Mouse (Mus musculus) neural tube, embryonic 12.5 days (tissue): ENCODE measurements around the gene Tmc3. TPM values are rescaled to one million over a fixed set of nuclear protein-coding genes. Genes with fewer than 3 reads are reported as not detected.

Experiments used
- ATAC-seq: fragments of 200-750 bp; cut with Nextera tagmentation; 2 replicates; pipeline ENCODE4 v1.8.0; 2017; ENCODE audit warnings: low read depth, mild to moderate bottlenecking, moderate TSS enrichment, moderate library complexity; ENCODE audit not compliant: low FRiP score
- H3K27ac ChIP-seq: fragments of 300-500 bp; sonication (generic); 2 replicates; pipeline ENCODE4 v1.5.1; 2016
- H3K27me3 ChIP-seq: fragments of 300-500 bp; sonication (generic); replicated peaks from 2 replicates; pipeline ENCODE4 v1.6.1; 2016; ENCODE audit warnings: mild to moderate bottlenecking
- H3K36me3 ChIP-seq: fragments of 300-500 bp; sonication (generic); 2 replicates; pipeline ENCODE4 v1.6.1; 2016; ENCODE audit warnings: mild to moderate bottlenecking
- H3K4me1 ChIP-seq: fragments of 300-500 bp; sonication (generic); 2 replicates; pipeline ENCODE4 v1.6.1; 2016
- H3K4me2 ChIP-seq: fragments of 300-500 bp; sonication (generic); replicated peaks from 2 replicates; pipeline ENCODE4 v1.6.1; 2016; ENCODE audit warnings: mild to moderate bottlenecking
- H3K4me3 ChIP-seq: fragments of 300-500 bp; sonication (generic); 2 replicates; pipeline ENCODE4 v1.5.1; 2016
- H3K9ac ChIP-seq: fragments of 300-500 bp; sonication (generic); 2 replicates; pipeline ENCODE4 v1.6.1; 2016; ENCODE audit warnings: mild to moderate bottlenecking
- H3K9me3 ChIP-seq: fragments of 300-500 bp; sonication (generic); 2 replicates; pipeline ENCODE4 v1.6.1; 2016; ENCODE audit warnings: mild to moderate bottlenecking
- WGBS: fragments of 180-500 bp; shearing (Covaris S2); methylation state at CpG from one replicate; pipeline ENCODE4 v1.1.7; 2016; 5-methylcytosine and 5-hydroxymethylcytosine counted together
- polyA plus RNA-seq: library from polyadenylated mRNA; unstranded; fragments of >200 nt; fragmentation: Nextera tagmentation; extraction: Ambion mirVana; gene quantifications from 2 replicates; pipeline ENCODE4 v1.2.1, GENCODE M21; 2016

Gene Tmc3
- polyA plus RNA-seq, 1 experiment from 2014 or later: 0.10 TPM

DNA sequence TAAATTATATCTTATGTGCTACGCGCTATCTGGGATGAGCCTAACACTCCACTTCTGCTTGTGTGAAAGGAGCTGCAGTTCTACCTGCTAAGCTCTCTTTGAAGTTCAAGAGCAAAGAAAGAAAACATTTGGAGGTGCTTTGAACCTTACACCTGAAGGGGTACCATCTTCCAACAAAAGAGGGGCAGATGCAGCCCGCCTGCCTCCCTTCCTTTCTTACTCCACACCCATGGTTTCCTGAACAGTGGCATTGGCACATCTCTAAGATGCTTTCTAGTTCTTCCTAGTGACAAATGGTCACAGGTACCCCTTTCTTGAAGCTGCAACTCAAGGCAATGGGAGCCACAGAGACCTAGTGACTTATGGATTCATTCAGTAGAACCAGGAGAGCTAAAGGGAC lies 77.0 kb downstream of the Tmc3 start:
- Histone ChIP-seq H3K9me3 (no peaks in the 10 kb centered on the region), H3K4me2 (no peak overlapping the region), H3K9ac (no peak overlapping the region), H3K27me3 (no peaks in the 10 kb centered on the region), H3K4me3 (no peak overlapping the region), H3K27ac (no peak overlapping the region), H3K4me1 (no peaks in the 10 kb centered on the region), H3K36me3 (no peaks in the 10 kb centered on the region)
- WGBS: 93% methylated on average over 3 of the region's 3 CpGs
- ATAC-seq: no peak

DNA sequence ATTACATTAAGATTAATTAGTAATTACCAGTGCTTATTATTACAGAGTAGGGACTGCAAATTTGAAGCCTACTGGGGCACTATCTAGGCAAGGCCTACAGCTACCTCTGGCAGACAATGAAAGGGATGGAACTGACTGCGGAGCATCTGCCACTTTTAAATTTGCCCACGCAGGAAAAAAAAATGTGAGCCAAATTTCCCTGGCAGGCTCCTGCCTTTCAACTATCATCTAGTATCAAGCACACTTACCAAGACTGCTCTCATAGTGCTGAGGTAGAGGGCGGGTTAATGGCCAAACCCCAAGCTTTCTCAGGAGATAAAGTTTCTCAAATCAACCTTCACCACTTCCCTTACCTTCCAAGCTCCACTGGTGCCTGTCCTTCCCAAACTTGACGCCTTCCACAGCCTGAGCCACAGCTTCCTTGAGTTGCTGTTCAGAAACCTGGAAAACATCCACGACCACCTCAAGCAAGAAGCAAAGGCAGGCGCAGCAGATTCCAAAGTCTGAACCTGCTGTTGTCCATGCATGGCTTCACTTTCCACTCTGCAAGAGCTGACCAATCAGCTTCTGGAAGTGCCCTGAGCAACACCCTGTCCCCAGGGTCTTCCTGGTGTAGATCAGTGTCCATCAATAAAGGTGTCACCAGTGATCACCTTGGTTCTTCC lies 78.1 kb downstream of the Tmc3 start:
- WGBS: 90% methylated on average over 6 of the region's 6 CpGs
- Histone ChIP-seq H3K4me3 (no peak overlapping the region), H3K9me3 (no peaks in the 10 kb centered on the region), H3K27me3 (no peaks in the 10 kb centered on the region), H3K27ac (no peak overlapping the region), H3K4me2 (no peak overlapping the region), H3K36me3 (no peaks in the 10 kb centered on the region), H3K9ac (no peak overlapping the region), H3K4me1 (no peaks in the 10 kb centered on the region)
- no peak for ATAC-seq

DNA sequence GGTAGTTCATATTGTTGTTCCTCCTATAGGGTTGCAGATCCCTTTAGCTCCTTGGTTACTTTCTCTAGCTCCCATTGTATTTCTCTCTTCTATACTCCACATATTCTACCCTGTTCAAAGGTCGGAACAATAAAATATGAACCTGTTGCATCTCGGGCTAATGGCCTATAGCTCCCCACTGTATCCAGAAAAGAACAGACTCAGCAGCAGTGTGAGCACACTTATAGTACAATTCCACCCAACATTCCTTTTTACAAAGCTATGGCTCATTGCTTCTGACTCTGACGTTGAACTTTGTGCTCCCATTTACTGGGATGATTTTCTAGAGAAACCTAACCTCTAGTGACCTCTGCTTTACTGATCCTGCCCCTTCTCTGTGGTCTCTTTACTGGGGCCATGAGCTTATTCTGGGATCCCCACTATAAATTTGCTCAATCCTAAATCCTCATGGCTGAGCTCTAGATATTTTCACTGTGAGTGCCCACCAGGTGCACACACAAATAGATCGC lies 81.4 kb downstream of the Tmc3 start:
- H3K27ac ChIP-seq: no peak overlapping the region
- no peaks in the 10 kb centered on the region for H3K9me3 ChIP-seq
- H3K4me1 ChIP-seq: no peaks in the 10 kb centered on the region
- no peaks in the 10 kb centered on the region for H3K36me3 ChIP-seq
- 88% methylated on average over 4 of the region's 4 CpGs for WGBS
- ATAC-seq: no peak
- no peak overlapping the region for H3K4me2 ChIP-seq
- no peaks in the 10 kb centered on the region for H3K27me3 ChIP-seq
- H3K4me3 ChIP-seq: no peak overlapping the region
- H3K9ac ChIP-seq: no peak overlapping the region

DNA sequence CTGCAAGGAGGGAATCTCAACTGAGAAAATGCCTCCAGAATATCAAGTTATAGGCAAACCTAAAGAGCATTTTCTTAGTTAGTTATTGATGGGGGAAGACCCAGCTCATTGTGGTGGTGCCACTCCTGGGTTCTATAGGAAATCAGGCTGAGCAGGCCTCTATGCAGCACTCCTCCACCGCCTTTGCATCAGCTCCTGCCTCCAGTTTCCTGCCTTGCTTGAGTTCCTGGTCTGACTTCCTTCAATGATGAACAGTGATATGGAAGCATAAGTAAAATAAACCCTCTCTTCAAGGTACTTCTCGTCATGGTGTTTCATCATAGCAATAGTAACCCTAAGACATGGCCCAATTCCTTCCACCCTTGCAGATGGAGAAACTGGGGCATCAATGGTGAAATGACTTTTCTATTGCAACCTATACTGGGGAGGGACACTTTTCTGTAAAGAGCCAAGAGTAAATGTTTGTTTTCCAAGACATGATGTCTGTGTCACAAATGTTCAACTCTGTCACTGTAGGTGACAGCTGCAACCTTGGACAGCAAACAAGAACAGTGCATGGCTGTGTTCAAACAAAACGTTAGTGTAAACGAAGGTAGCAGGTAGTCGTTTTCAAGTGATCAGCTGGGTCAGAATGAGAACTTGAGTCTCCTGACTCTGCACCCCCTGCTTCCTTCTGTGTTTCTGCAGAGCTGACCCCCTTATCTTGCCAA lies 83.4 kb downstream of the Tmc3 start:
- Histone ChIP-seq H3K9me3 (no peaks in the 10 kb centered on the region), H3K27ac (no peak overlapping the region), H3K4me3 (no peak overlapping the region), H3K4me1 (no peaks in the 10 kb centered on the region), H3K36me3 (no peaks in the 10 kb centered on the region), H3K9ac (no peak overlapping the region), H3K4me2 (no peak overlapping the region), H3K27me3 (no peaks in the 10 kb centered on the region)
- no peak for ATAC-seq
- 92% methylated on average over 5 of the region's 5 CpGs for WGBS

DNA sequence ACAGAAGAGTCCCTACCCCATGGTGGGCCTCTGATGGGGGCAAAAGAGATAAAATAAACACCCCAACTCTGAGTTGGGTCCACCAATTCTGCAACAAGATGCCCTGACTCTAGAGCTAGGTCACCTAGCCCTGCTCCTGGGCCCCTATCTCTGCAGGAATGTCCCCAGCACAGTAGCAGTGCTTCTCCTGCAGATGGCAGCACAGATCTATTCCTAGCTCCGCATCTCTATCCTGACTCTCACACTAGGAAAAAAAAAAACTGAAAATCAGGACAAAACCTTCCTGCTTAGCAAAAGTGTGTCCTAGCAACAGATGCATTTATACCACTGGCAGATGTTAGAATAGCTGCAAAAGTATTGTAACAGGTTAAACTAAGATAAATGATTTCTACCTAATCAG lies 84.0 kb downstream of the Tmc3 start:
- Histone ChIP-seq H3K4me1 (no peaks in the 10 kb centered on the region), H3K36me3 (no peaks in the 10 kb centered on the region), H3K4me2 (no peak overlapping the region), H3K9ac (no peak overlapping the region), H3K27me3 (no peaks in the 10 kb centered on the region), H3K9me3 (no peaks in the 10 kb centered on the region), H3K4me3 (no peak overlapping the region), H3K27ac (no peak overlapping the region)
- WGBS: 21% methylated on average over 1 of the region's 1 CpGs
- no peak for ATAC-seq

DNA sequence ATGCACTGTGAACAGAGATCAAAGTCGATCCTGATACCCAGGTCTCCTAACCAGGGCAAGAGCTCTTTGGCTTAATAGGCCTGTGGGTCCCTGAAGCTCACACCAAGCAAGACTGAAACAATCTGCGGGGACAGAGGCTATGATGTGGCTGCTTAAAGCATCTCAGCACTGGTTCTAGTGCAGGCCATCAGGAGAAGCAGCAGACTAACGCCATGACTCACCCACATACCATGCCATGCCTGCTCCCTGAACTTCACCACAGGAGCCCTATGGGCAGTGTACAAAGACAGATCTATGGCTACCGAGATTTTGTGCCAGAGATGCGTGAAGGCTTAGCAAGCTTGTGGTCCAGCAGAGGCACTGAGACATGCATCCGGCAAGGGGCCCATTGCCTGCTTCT lies 86.8 kb downstream of the Tmc3 start:
- Histone ChIP-seq H3K27ac (no peak overlapping the region), H3K4me1 (no peaks in the 10 kb centered on the region), H3K4me2 (no peak overlapping the region), H3K4me3 (no peak overlapping the region), H3K9me3 (no peaks in the 10 kb centered on the region), H3K36me3 (no peaks in the 10 kb centered on the region), H3K9ac (no peak overlapping the region), H3K27me3 (no peaks in the 10 kb centered on the region)
- WGBS: 90% methylated on average over 6 of the region's 6 CpGs
- ATAC-seq: no peak

Other genes starting within 250 kb of the Tmc3 start
- 10.5 and 12.0 TPM in 2 replicates for gene Stard5, start 47.0 kb downstream of the Tmc3 start, polyA plus RNA-seq
- 1.5 and 1.6 TPM in 2 replicates for gene Il16, start 160.8 kb downstream of the Tmc3 start, polyA plus RNA-seq
- 0.40 TPM in 1 of 2 replicates, not detected in the other for gene Cfap161, start 210.0 kb downstream of the Tmc3 start, polyA plus RNA-seq